ENCODE assay signal across 25 mouse cellular contexts in genomic region chr9:77719675-77720074, GRCm38 (mm10).
"Had no signal": no experiment of that assay in that cellular context is flagged by ENCODE, and none has a peak within 500 bp of the region (broad histone marks: within the 10 kb centered on the region; RNA-seq: fewer than 3 reads in every experiment).

No protein-coding gene starts in this region.

- H3K4me3 ChIP-seq: gastrocnemius, adult 2 months; heart, embryonic 10.5 days; heart, embryonic 12.5 days; hindbrain, embryonic 10.5 days; hindbrain, embryonic 12.5 days; intestine, embryonic 15.5 days; limb, embryonic 13.5 days; limb, embryonic 15.5 days had no signal

- H3K4me2 ChIP-seq: heart, embryonic 12.5 days; hindbrain, embryonic 12.5 days; hindbrain, embryonic 14.5 days; intestine, embryonic 15.5 days; limb, embryonic 13.5 days; limb, embryonic 15.5 days had no signal

- DNase-seq: gastrocnemius, adult 2 months; gastrocnemius, postnatal 10 days; gastrocnemius, postnatal 25 days; heart, adult 18-20 months; heart, postnatal 10 days; heart, postnatal 4 days; kidney, adult 18-20 months; kidney, adult 8-10 months; kidney, postnatal 10 days; kidney, postnatal 25 days; kidney, postnatal 4 days; layer of hippocampus, adult 9-11 months; layer of hippocampus, postnatal 36 days; left cerebral cortex, postnatal 4 days had no signal

- H3K27me3 ChIP-seq: heart, embryonic 12.5 days; hindbrain, embryonic 12.5 days; intestine, embryonic 15.5 days; limb, embryonic 13.5 days; limb, embryonic 15.5 days had no signal

- H3K27ac ChIP-seq: gastrocnemius, adult 2 months; heart, embryonic 10.5 days; hindbrain, embryonic 10.5 days; hindbrain, embryonic 12.5 days; hindbrain, embryonic 14.5 days; intestine, embryonic 15.5 days; limb, embryonic 13.5 days; limb, embryonic 15.5 days had no signal

- H3K9me3 ChIP-seq: heart, embryonic 10.5 days; heart, embryonic 12.5 days; hindbrain, embryonic 10.5 days; hindbrain, embryonic 12.5 days; intestine, embryonic 15.5 days; limb, embryonic 13.5 days; limb, embryonic 15.5 days had no signal

- ATAC-seq: hindbrain, embryonic 16.5 days; inflammation-experienced regulatory T-cells, adult 6 months; intestine, embryonic 15.5 days; intestine, postnatal 0 days had no signal

- H3K9ac ChIP-seq: heart, embryonic 12.5 days; hindbrain, embryonic 12.5 days; hindbrain, embryonic 14.5 days; intestine, embryonic 15.5 days; limb, embryonic 13.5 days; limb, embryonic 15.5 days had no signal

- H3K4me1 ChIP-seq: heart, embryonic 10.5 days; heart, embryonic 12.5 days; hindbrain, embryonic 10.5 days; hindbrain, embryonic 12.5 days; limb, embryonic 13.5 days; limb, embryonic 15.5 days had no signal

- H3K36me3 ChIP-seq: heart, embryonic 10.5 days; heart, embryonic 12.5 days; hindbrain, embryonic 10.5 days; hindbrain, embryonic 12.5 days; intestine, embryonic 15.5 days; limb, embryonic 13.5 days; limb, embryonic 15.5 days had no signal
